Mouse (Mus musculus): ENCODE measurements around the gene Usp34.
A peak's percentile ranks its signal among the peaks of the same experiment; 100 is the strongest.
"Not testable (repeated sequence)": the region's sequence is repeated elsewhere in the genome, so short reads cannot be mapped to it uniquely, and the experiment has no call there.

Usp34 gene

GRCm38 (mm10) chr11:23359687-23360235 lies 53.1 kb downstream of the Usp34 start:
- not testable (repeated sequence) for DNase-seq

- no peak for DNase-seq
Measured at GRCm38 (mm10) chr11:23362305-23362704, 55.6 kb downstream of the Usp34 start.

- DNase-seq, result no peak
Measured at GRCm38 (mm10) chr11:23364348-23364747, 57.7 kb downstream of the Usp34 start.

GRCm38 (mm10) chr11:23372032-23372431 lies 65.3 kb downstream of the Usp34 start:
- DNase-seq, result no peak

- no peak for DNase-seq
Measured at GRCm38 (mm10) chr11:23372490-23372889, 65.8 kb downstream of the Usp34 start.

DNA sequence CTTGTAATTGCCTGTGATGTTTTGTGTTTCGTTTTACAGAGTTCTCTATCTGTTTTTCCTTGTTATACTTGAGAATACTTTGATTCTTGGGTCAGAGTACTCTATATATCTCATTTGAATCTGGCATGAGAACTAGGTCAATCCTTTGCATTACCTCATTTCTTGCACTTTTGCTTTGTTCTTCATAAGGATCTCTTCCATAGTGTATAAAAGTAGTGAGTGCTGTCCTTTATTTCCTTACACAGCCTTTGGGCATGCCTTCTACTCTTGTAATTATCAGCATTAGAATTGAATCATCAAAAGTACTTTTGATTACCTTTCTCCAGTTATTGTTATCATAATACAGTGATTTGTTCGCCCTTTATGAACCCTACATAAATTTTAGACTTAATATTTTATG lies 73.4 kb downstream of the Usp34 start:
- no peak for DNase-seq

DNA sequence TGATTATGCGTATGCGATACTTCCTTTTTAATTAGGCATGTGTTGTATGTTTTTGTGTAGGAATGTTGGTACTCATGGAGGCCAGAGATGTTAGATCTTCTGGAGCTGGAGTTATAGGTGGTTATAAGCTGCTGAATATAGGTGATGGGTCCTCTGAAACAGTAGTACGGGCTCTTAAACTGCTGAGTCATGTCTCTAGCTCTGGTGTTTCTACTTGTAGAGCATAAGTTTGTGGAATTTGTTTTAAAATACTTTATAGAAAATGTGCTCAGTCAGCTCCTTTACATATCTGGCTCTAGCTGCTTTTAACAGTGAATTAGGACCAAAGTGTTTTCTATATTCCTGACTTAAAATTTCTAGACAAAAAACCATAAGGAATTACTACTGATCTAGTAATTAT lies 73.9 kb downstream of the Usp34 start:
- DNase-seq, result no peak

- DNase-seq, result no peak
Measured at GRCm38 (mm10) chr11:23382787-23383186, 76.1 kb downstream of the Usp34 start.

DNA sequence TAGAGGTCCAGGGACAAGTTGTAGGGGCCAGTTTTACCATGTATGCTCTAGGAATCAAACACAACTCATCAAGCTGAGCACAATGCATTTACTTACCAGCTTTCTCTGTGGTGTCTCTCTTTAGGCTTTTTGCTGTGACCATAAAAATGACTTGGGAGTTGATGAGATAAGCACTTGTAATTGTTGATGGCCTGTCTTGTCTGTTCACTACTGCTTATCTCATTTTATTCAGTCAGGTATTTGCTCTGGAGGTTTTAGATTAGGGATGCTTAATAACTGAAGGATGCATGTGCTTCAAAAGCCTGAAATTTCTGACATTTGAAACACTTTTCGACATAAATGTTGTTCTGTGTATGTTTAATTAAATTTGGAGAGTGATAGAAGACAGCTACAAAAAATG lies 83.0 kb downstream of the Usp34 start:
- DNase-seq, result no peak

- no peak for DNase-seq
Measured at GRCm38 (mm10) chr11:23392567-23392966, 85.9 kb downstream of the Usp34 start.

DNA sequence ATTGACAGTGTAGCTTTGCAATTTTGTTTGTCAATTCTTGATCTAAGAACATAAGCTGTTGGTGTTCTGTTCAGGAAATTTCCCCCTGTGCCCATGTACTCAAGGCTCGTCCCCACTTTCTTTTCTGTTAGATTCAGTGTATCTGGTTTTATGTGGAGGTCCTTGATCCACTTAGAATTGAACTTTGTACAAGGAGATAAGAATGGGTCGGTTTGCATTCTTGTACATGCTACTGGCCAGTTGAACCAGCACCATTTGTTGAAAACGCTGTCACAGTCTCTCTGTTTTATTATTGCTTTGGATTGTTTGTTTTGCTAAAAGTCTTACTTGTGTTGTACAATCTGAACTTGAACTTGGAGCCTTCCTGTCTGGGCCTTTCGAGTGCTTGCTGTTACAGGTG lies 89.9 kb downstream of the Usp34 start:
- DNase-seq, result no peak

DNA sequence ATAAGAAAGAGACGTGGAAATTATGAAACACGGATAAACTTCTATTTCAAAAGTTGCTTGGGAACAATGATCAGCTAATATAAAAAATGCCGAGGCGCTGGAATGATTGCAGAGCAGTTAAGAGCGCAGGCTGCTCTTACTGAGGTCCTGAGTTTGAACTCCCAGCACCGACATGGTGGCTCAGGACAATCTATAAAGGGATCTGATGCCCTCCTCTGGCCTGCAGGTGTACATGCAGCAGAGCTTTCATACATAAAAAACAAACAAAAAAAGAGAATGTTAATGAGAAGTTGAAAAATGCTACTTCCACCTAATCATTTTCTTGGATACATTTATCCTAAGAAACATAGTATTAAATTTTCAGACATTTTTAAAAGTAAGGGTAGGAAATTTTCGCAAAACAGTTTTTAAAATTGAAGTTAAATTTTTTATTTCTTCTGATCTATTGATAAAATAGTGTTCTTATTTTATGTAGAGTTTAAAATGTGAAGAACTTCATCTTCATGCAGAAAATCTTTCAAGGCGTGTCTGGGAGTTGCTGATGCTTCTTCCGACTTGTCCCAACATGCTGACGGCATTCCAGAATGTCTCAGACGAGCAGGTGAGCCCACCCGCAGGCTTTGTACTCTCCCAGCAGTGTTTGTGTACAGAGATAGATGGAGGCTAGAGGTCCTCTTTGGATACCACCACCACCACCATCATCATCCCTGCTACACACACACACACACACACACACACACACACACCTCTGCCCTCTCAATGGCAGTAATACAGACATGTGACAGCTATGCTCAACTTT lies 94.5 kb downstream of the Usp34 start:
- DNase-seq, result no peak

DNA sequence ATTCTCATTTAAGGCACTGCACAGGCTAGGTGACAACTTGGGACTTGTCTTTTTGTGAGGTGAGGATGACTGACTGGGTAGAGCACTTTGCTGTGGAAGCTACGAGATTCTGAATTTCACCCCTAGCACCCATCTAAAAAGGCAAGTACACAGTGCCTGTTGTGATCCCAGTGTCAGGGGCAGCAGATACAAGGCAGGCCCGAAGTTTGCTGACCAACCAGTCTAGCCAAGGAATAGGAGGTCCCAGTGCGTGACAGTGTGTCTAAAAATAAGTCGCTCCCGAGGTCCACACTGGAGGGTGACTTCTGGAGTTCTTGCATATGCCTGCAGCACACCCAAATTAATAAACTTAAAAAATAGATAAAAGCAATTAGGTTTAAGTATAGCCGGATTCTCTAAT lies 121.6 kb downstream of the Usp34 start:
- DNase-seq, result no peak

DNA sequence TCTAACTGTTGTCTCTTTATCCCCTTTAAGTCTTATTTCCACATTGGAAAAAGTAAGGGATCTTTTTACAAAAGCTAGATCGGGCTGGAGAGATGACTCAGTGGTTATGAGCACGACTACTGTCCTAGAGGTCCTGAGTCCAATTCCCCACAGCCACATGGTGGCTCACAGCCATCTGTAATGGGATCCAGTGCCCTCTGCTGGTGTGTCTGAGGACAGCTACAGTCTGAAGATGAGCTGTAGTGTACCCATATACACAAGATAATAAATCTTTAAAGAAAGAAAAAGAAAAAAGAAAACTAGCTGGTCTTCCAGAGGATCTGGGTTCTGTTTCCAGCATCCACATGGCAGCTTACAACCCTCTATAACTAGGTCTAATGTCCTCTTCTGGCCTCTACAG lies 123.3 kb downstream of the Usp34 start:
- no peak for DNase-seq

- DNase-seq, result no peak
Measured at GRCm38 (mm10) chr11:23436076-23436475, 129.4 kb downstream of the Usp34 start.

DNA sequence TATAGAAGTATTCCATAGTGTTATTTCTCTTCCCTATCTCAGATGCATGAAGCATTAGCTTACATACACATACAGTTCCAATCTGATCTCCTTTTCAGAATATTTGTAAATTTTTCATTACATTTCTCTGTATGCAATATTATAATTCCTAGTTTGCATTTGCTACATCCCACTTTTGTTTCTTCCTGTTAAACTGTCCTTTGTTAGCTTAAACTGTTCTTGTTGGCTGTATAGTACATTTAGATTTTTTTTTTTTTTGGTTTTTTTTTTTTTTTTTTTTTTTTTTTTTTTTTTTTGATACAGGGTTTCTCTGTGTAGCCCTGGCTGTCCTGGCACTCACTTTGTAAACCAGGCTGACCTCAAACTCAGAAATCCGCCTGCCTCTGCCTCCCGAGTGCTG lies 159.2 kb downstream of the Usp34 start:
- DNase-seq, result not testable (repeated sequence)

- no peak for DNase-seq
Measured at GRCm38 (mm10) chr11:23489955-23490354, 183.3 kb downstream of the Usp34 start.

GRCm38 (mm10) chr11:23492048-23492790 lies 185.5 kb downstream of the Usp34 start:
- no peak for DNase-seq

DNA sequence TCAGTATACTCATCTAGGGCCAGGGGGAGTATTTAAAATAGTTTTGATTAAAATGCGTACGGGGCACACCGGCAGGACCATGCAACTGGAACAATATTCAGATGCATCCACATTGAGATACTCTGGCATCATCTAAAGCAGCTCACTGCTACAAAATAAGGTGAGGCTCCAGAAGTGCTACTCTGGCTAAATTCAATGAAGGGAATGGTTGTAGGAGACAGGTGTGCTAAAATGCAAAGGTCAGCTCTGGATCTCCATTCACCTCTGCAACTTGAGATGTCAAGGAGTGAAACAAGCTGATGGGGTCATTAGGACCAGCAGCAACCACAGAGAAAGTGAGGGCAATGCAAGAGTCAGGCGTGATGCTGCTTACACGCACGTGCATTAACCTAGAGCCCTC lies 188.5 kb downstream of the Usp34 start:
- no peak for DNase-seq

DNA sequence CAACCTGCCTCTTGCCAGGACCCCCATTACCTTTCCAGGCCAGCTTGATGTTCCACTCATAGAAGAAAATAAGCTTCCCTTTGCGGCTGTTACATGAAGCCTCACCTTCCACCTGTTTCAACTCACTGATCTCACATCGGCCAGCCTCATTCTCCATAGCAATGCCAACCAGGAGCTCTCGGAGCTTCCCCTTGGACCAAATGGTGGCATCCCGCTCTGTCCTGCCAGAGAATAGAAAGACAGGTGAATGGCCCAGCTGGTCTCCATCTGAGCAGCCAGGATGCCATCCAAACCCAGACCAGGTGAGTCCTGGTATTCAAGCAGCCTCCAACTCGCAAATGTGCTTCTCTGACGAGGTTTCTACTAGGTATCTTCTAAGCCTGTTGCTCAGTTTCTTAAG lies 190.0 kb downstream of the Usp34 start:
- DNase-seq, result peak; percentile 4

DNA sequence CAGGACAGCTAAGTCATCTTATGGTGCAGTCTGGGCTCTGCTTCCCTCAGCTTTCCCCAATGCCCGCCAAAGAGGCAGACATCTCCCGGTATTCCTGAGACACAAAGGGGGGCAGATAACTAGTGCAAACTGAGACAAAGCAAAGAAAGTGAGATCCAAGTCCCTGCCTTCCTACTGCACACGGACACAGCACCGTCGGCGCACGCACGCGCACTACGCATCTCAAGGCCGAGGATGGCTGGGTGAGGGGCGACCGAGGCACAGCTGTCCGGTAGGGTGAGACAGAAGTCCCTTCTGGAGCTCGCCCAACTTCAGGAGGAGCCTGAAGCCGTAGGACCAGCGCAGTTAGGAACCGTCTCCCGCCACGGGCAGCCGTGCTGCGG lies 190.6 kb downstream of the Usp34 start:
- DNase-seq, result peak; percentile 77

GRCm38 (mm10) chr11:23497718-23498509 lies 191.2 kb downstream of the Usp34 start, which contains the start of gene Ahsa2:
TSS of gene Ahsa2 (minus strand) at chr11:23498030.
- DNase-seq, result peak; percentile 98

- DNase-seq, result no peak
Measured at GRCm38 (mm10) chr11:23498609-23499008, 191.9 kb downstream of the Usp34 start.

All from kidney, postnatal 14 days (tissue).